Mouse (Mus musculus) hematopoietic multipotent progenitor cell, adult 10-12 weeks (in vitro differentiated cells): Measurements from ENCODE around the gene Dcaf12l1. TPM values are rescaled to one million over a fixed set of nuclear protein-coding genes. Genes with fewer than 3 reads are reported as not detected.

ENCODE experiments used
- polyA plus RNA-seq: library from polyadenylated mRNA; stranded (reverse); fragments of >175 nt; gene quantifications from 2 replicates; pipeline ENCODE4 v1.2.3, GENCODE M21; 2012; ENCODE audit warnings: low replicate concordance

Dcaf12l1 gene
- polyA plus RNA-seq: 0.09 and 0.21 TPM in 2 replicates

DNA sequence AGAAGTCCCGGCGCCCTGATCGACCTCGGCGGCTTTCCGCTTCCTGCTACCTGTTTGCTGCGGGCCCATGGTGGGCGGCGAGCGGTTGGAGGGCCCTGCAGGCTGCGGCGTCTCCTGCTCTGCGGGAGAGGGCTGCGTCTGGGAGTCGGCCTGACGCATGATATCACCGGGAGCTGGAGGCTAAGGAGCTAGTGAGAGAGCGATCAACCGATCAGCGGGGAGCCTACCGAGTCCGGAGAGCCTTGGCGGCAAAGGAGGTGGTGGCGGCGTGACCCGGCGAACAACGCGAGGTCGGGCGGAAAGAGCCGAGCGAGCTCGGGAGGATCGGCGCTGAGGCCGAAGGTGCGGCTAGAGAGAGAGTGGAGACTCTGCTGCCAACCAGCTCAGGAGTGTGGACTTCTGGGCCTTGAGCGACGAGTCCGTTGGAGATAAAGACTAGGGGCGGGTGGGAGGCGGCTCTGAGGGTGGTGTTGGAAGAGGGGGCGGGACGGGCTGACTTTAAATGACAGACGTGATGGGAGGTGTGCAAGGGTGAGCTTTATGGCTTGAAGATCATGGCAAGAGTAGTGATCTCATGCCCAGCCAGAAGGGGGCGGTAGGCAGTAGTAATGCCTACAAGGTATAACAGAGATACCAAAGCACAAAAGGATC lies at the start of gene Dcaf12l1:
Gene Dcaf12l1 (minus strand): TSS at position 437 of the 651 bp plus-strand sequence.

